Mouse (Mus musculus) CH12.LX (cell line): ENCODE measurements around the gene Ecm1. TPM values are rescaled to one million over a fixed set of nuclear protein-coding genes. Genes with fewer than 3 reads are reported as not detected.
"Not testable (repeated sequence)": the region's sequence is repeated elsewhere in the genome, so short reads cannot be mapped to it uniquely, and the experiment has no call there.

ENCODE experiments used
- DNase-seq: peaks from one replicate; pipeline ENCODE4 v3.0.0-alpha.2; 2013; ENCODE audit errors: extremely low read depth
- H3K27ac ChIP-seq: 2 replicates; pipeline ENCODE4 v1.5.1; 2012; ENCODE audit warnings: low read depth, mild to moderate bottlenecking, control low read depth, moderate library complexity; ENCODE audit not compliant: insufficient read depth
- H3K27me3 ChIP-seq: replicated peaks from 2 replicates; pipeline ENCODE3; 2012; ENCODE audit warnings: inconsistent platforms
- H3K36me3 ChIP-seq, 2 experiments: replicated peaks in 1 of 2; 2 replicates each; pipeline versions ENCODE3 to v1.6.1; 2012; ENCODE audit warnings: inconsistent platforms in 1 of 2, low read length in 1 of 2, mild to moderate bottlenecking in 1 of 2, mixed read lengths in 1 of 2, moderate library complexity in 1 of 2; ENCODE audit not compliant: control insufficient read depth in 1 of 2, insufficient read depth in 1 of 2
- H3K4me1 ChIP-seq, 2 experiments: 2 replicates each; pipeline ENCODE4 v1.6.1; 2012; ENCODE audit warnings: inconsistent platforms in 1 of 2, moderate library complexity in 1 of 2; ENCODE audit not compliant: insufficient read depth in 2 of 2, control insufficient read depth in 1 of 2
- H3K4me2 ChIP-seq: 2 replicates; pipeline ENCODE4 v1.6.1; 2012; ENCODE audit warnings: low read depth, mild to moderate bottlenecking, control low read depth; ENCODE audit not compliant: poor library complexity, insufficient read depth, severe bottlenecking
- H3K4me3 ChIP-seq, 3 experiments: fragments of 150-350 bp in 1 of 3; sonication (generic) in 1 of 3; replicated peaks in 1 of 3; 2 replicates each; pipeline versions ENCODE3 to v1.5.1; 2011 to 2012; ENCODE audit warnings: low read depth in 2 of 3, low read length in 2 of 3, mild to moderate bottlenecking in 2 of 3, moderate library complexity in 2 of 3, control low read depth in 1 of 3, improper control_type of control experiment in 1 of 3, inconsistent platforms in 1 of 3, mixed read lengths in 1 of 3; ENCODE audit not compliant: poor library complexity in 1 of 3
- H3K79me2 ChIP-seq: replicated peaks from 2 replicates; pipeline ENCODE4 v1.6.1; 2012; ENCODE audit warnings: mild to moderate bottlenecking, moderate library complexity; ENCODE audit not compliant: control insufficient read depth, poor library complexity, insufficient read depth, severe bottlenecking; ENCODE audit errors: extremely low read depth
- H3K9ac ChIP-seq: 2 replicates; pipeline ENCODE4 v1.6.1; 2012; ENCODE audit warnings: low read depth, mild to moderate bottlenecking, control low read depth, moderate library complexity; ENCODE audit not compliant: insufficient read depth
- H3K9me3 ChIP-seq: replicated peaks from 2 replicates; pipeline ENCODE3; 2012; ENCODE audit warnings: low read length, inconsistent platforms, mixed read lengths
- BHLHE40 ChIP-seq: IDR thresholded peaks from 2 replicates; pipeline ENCODE4 v1.6.1; 2011; ENCODE audit warnings: mild to moderate bottlenecking, low read depth, low read length, improper control_type of control experiment
- CHD1 ChIP-seq: IDR thresholded peaks from 2 replicates; pipeline ENCODE4 v1.6.1; 2012; ENCODE audit warnings: low read depth, low read length, improper control_type of control experiment, inconsistent platforms
- CHD2 ChIP-seq: IDR thresholded peaks from 2 replicates; pipeline ENCODE4 v1.6.1; 2011; ENCODE audit warnings: low read length, improper control_type of control experiment
- E2F4 ChIP-seq: IDR thresholded peaks from 2 replicates; pipeline ENCODE4 v1.6.1; 2011; ENCODE audit warnings: low read depth, low read length, improper control_type of control experiment; ENCODE audit not compliant: insufficient replicate concordance
- ELF1 ChIP-seq: IDR thresholded peaks from 2 replicates; pipeline ENCODE4 v1.6.1; 2014; ENCODE audit warnings: low read depth, mild to moderate bottlenecking, inconsistent platforms, low read length, improper control_type of control experiment
- EP300 ChIP-seq: IDR thresholded peaks from 2 replicates; pipeline ENCODE4 v1.6.1; 2011; ENCODE audit warnings: low read length, improper control_type of control experiment
- ETS1 ChIP-seq: conservative IDR thresholded peaks from 2 replicates; pipeline ENCODE4 v1.6.1; 2012; ENCODE audit warnings: low read depth, mild to moderate bottlenecking, inconsistent platforms, low read length, improper control_type of control experiment, moderate library complexity
- GABPA ChIP-seq: IDR thresholded peaks from 2 replicates; pipeline ENCODE4 v1.6.1; 2012; ENCODE audit warnings: low read depth, low read length, improper control_type of control experiment, inconsistent platforms; ENCODE audit not compliant: insufficient replicate concordance
- IRF4 ChIP-seq: IDR thresholded peaks from 2 replicates; pipeline ENCODE4 v1.6.1; 2014; ENCODE audit warnings: low read depth, mild to moderate bottlenecking, inconsistent platforms, low read length, improper control_type of control experiment
- JUN ChIP-seq: IDR thresholded peaks from 2 replicates; pipeline ENCODE4 v1.6.1; 2011; ENCODE audit warnings: low read depth, mild to moderate bottlenecking, low read length, improper control_type of control experiment, moderate library complexity; ENCODE audit not compliant: insufficient read depth
- JUND ChIP-seq: conservative IDR thresholded peaks from 2 replicates; pipeline ENCODE4 v1.6.1; 2011; ENCODE audit warnings: low read depth, low read length, improper control_type of control experiment
- MAFK ChIP-seq: IDR thresholded peaks from 2 replicates; pipeline ENCODE4 v1.6.1; 2011; ENCODE audit warnings: low read length, improper control_type of control experiment; ENCODE audit not compliant: insufficient replicate concordance
- MAX ChIP-seq: IDR thresholded peaks from 2 replicates; pipeline ENCODE4 v1.6.1; 2011; ENCODE audit warnings: low read length, improper control_type of control experiment
- MAZ ChIP-seq: IDR thresholded peaks from 2 replicates; pipeline ENCODE4 v1.6.1; 2012; ENCODE audit warnings: low read depth, mild to moderate bottlenecking, inconsistent platforms, low read length, improper control_type of control experiment, moderate library complexity
- MEF2A ChIP-seq: IDR thresholded peaks from 2 replicates; pipeline ENCODE4 v1.6.1; 2014; ENCODE audit warnings: low read depth, mild to moderate bottlenecking, inconsistent platforms, low read length, improper control_type of control experiment, borderline replicate concordance
- MXI1 ChIP-seq: IDR thresholded peaks from 2 replicates; pipeline ENCODE4 v1.6.1; 2011; ENCODE audit warnings: mild to moderate bottlenecking, low read depth, low read length, improper control_type of control experiment
- MYC ChIP-seq: IDR thresholded peaks from 2 replicates; pipeline ENCODE4 v1.6.1; 2011; ENCODE audit warnings: low read depth, mild to moderate bottlenecking, improper control_type of control experiment, low read length
- NELFE ChIP-seq: IDR thresholded peaks from 2 replicates; pipeline ENCODE4 v1.6.1; 2011; ENCODE audit warnings: low read depth, low read length, improper control_type of control experiment
- POLR2AphosphoS2 ChIP-seq: IDR thresholded peaks from 2 replicates; pipeline ENCODE4 v1.6.1; 2011; ENCODE audit warnings: low read depth, low read length, improper control_type of control experiment
- RAD21 ChIP-seq: IDR thresholded peaks from 2 replicates; pipeline ENCODE4 v1.6.1; 2011; ENCODE audit warnings: low read depth, mild to moderate bottlenecking, low read length, improper control_type of control experiment, moderate library complexity
- RCOR1 ChIP-seq: conservative IDR thresholded peaks from 2 replicates; pipeline ENCODE4 v1.6.1; 2012; ENCODE audit warnings: low read depth, mild to moderate bottlenecking, inconsistent platforms, low read length, improper control_type of control experiment
- SIN3A ChIP-seq: IDR thresholded peaks from 2 replicates; pipeline ENCODE4 v1.6.1; 2012; ENCODE audit warnings: low read length, improper control_type of control experiment, inconsistent platforms
- TBP ChIP-seq: conservative IDR thresholded peaks from 2 replicates; pipeline ENCODE4 v1.6.1; 2011; ENCODE audit warnings: low read depth, low read length, improper control_type of control experiment
- TCF12 ChIP-seq: IDR thresholded peaks from 2 replicates; pipeline ENCODE4 v1.6.1; 2014; ENCODE audit warnings: low read depth, mild to moderate bottlenecking, inconsistent platforms, low read length, improper control_type of control experiment
- UBTF ChIP-seq: IDR thresholded peaks from 2 replicates; pipeline ENCODE4 v1.6.1; 2012; ENCODE audit warnings: low read depth, mild to moderate bottlenecking, inconsistent platforms, low read length, improper control_type of control experiment, moderate library complexity
- USF1 ChIP-seq: IDR thresholded peaks from 2 replicates; pipeline ENCODE4 v1.6.1; 2014; ENCODE audit warnings: low read depth, mild to moderate bottlenecking, inconsistent platforms, low read length, improper control_type of control experiment
- USF2 ChIP-seq: conservative IDR thresholded peaks from 2 replicates; pipeline ENCODE4 v1.6.1; 2011; ENCODE audit warnings: low read depth, low read length, improper control_type of control experiment
- ZC3H11A ChIP-seq: IDR thresholded peaks from 2 replicates; pipeline ENCODE4 v1.6.1; 2012; ENCODE audit warnings: low read depth, mild to moderate bottlenecking, inconsistent platforms, low read length, improper control_type of control experiment
- ZMIZ1 ChIP-seq: IDR thresholded peaks from 2 replicates; pipeline ENCODE4 v1.6.1; 2012; ENCODE audit warnings: low read depth, mild to moderate bottlenecking, inconsistent platforms, low read length, improper control_type of control experiment
- ZNF384 ChIP-seq: IDR thresholded peaks from 2 replicates; pipeline ENCODE4 v1.6.1; 2012; ENCODE audit warnings: low read depth, low read length, improper control_type of control experiment, inconsistent platforms
- dilution Hi-C: fragments of 300-500 bp; cut with MboI; formaldehyde crosslinking; loops from 2 replicates; pipeline ENCODE4 v1.14.3; 2020; ENCODE audit warnings: low sequenced_read_pairs; ENCODE audit not compliant: extremely low pct_unique_long_range_greater_than_20kb, extremely low pct_ligation_motif_present
- in situ Hi-C: fragments of 300-500 bp; cut with MboI; formaldehyde crosslinking; loops from 3 replicates; pipeline ENCODE4 v1.14.3; 2019; ENCODE audit warnings: low sequenced_read_pairs, low pct_ligation_motif_present, low pct_unique_long_range_greater_than_20kb, mixed read lengths
- polyA plus RNA-seq: library from polyadenylated mRNA; unstranded; fragments of >175 nt; gene quantifications from 2 replicates; pipeline ENCODE4 v1.2.1, GENCODE M21; 2012; ENCODE audit warnings: low read depth; ENCODE audit not compliant: insufficient read length
- total RNA-seq, 2 experiments: library from RNA; depleted of rRNA; stranded (reverse); fragments of 300-350 nt in 1 of 2; fragments of >200 nt in 1 of 2; gene quantifications; 2 replicates each; pipeline ENCODE4 v1.2.3; 2012 to 2014

The Ecm1 gene
- total and polyA plus RNA-seq, 3 experiments: 0.40 to 4.0 (median 0.42) TPM

DNA sequence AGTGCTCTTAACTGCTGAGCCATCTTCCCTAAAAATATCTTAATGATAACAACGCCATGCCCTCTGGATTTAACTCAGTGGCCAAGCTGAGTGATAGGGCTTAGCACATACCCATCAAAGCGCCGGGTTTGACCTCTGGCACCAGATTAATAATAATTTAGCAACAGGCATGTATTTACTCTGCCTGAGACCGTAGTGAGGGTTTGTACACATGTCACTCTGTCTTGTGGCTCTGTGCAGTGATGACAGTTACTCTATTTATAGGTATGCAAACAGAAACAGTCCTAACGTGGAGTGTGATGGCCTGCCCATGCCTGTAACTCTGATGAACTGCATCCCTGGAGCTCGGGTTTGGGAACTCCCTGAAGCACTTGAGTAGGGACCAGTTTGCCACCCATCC is 46.7 kb downstream of the Ecm1 start:
- Histone ChIP-seq H3K4me3 (no peak overlapping the region), H3K9me3 (no peaks in the 10 kb centered on the region), H3K79me2 (no peaks in the 10 kb centered on the region), H3K9ac (no peak overlapping the region), H3K27ac (peak overlapping the region; percentile 30), H3K27me3 (no peaks in the 10 kb centered on the region), H3K4me2 (peak overlapping the region; percentile 27; the same call in 1 of the 2 replicates), H3K4me1 (peaks cover 24 to 72% of the 10 kb centered on the region in 2 experiments), H3K36me3 (no peaks in the 10 kb centered on the region)
- in situ Hi-C loops: no loop called here
- DNase-seq: peak; percentile 60
- TF ChIP-seq MAFK (no peak), NELFE (no peak), USF2 (no peak), CHD2 (no peak), IRF4 (peak; percentile 55), TBP (no peak), MEF2A (peak; percentile 97), ZNF384 (no peak), USF1 (no peak), POLR2AphosphoS2 (no peak), BHLHE40 (peak; percentile 48), E2F4 (no peak), MYC (peak; percentile 67; the same call in 1 of the 2 replicates), RAD21 (no peak), MXI1 (peak; percentile 66; the same call in 1 of the 2 replicates), SIN3A (0 out of 2 replicates have a peak, but pooled peaks have one; percentile 28), JUND (no peak; the same call in 1 of the 2 replicates), RCOR1 (no peak), EP300 (peak; percentile 48; the same call in 1 of the 2 replicates), ELF1 (no peak), UBTF (no peak), TCF12 (no peak), MAZ (no peak), GABPA (no peak), JUN (peak; percentile 59; the same call in 1 of the 2 replicates), ZC3H11A (no peak), MAX (peak; percentile 37; the same call in 1 of the 2 replicates), ZMIZ1 (no peak), ETS1 (peak; percentile 58), CHD1 (no peak)
- dilution Hi-C loops: no loop called here

DNA sequence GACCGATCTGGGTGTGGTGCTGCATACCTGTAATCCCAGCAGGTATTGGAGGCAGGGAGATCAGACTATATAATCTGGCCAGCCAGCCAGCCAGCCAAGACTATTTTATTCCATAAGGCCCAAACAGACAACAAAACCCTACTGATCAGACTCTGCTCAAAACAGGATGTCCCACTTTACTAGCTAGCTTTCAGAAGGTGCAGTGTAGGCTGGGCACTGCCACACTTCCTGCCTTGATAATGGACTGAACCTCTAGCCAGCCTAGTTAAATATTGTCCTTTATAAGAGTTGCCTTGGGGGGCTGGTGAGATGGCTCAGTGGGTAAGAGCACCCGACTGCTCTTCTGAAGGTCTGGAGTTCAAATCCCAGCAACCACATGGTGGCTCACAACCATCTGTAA is 48.8 kb downstream of the Ecm1 start:
- H3K79me2 ChIP-seq, H3K27me3 ChIP-seq, H3K9me3 ChIP-seq, dilution Hi-C loops, H3K36me3 ChIP-seq, in situ Hi-C loops, H3K4me3 ChIP-seq, DNase-seq: not testable (repeated sequence)
- Histone ChIP-seq H3K27ac (peak overlapping the region; percentile 2; the same call in 1 of the 2 replicates), H3K4me1 (peaks cover 24 to 56% of the 10 kb centered on the region in 2 experiments), H3K9ac (peak overlapping the region; percentile 19; the same call in 1 of the 2 replicates), H3K4me2 (0 out of 2 replicates have a peak overlapping the region, but pooled peaks have one; percentile 48)
